ENCODE assay signal across 7 mouse cellular contexts in the genomic region with DNA sequence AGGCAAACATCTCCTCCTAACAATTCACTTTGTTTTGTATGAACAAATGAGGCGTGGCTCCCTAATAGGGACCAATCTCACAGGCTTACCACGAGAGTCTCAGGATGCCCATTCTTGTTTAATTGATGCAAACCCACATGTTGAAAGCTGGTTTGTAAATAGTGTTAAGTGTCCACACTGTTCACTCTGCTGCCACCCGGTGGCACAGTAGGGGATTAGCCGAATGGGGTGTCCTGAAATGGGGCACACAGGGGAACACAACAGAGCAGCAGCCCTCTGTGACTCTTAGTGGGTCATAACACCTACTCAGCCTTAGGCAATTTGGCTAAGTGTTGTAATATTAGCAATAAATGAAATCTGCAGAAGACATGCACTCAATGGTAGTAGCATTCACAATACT.
DNase-seq lines count a peak whose midpoint lies in the region; ATAC-seq and TF ChIP-seq lines count a peak whose summit lies in the region.

No protein-coding gene starts in this region.

- H3K36me3 ChIP-seq in E14TG2a.4 (ENCODE audit: insufficient read depth, low read length): no peaks in the 10 kb centered on the region
- no peaks in the 10 kb centered on the region for H3K36me3 ChIP-seq in hindbrain, embryonic 10.5 days

- H3K27me3 ChIP-seq in E14TG2a.4 (ENCODE audit: insufficient read depth, low read length): peaks cover 11% of the 10 kb centered on the region
- H3K27me3 ChIP-seq in hindbrain, embryonic 10.5 days (ENCODE audit: insufficient read depth, poor library complexity, severe bottlenecking): peaks cover 7% of the 10 kb centered on the region; the same call in 1 of the 2 replicates

- peaks cover 8% of the 10 kb centered on the region for H3K4me1 ChIP-seq in E14TG2a.4 (replicated peaks; ENCODE audit: low read depth, low read length)
- peaks cover 19% of the 10 kb centered on the region for H3K4me1 ChIP-seq in hindbrain, embryonic 10.5 days (replicated peaks)

- no peak overlapping the region for H3K27ac ChIP-seq in hindbrain, embryonic 10.5 days
- no peak overlapping the region for H3K27ac ChIP-seq in layer of hippocampus, adult 2 months

- TF ChIP-seq CTCF in E14TG2a.4 (conservative IDR thresholded peaks at IDR 0.05; ENCODE audit: low read length): peak; percentile 61
- peak; percentile 96 for TF ChIP-seq CTCF in layer of hippocampus, adult 2 months (conservative IDR thresholded peaks at IDR 0.05)

- DNase-seq in ZHBTc4 (ENCODE audit: low read depth, low spot score): peak; percentile 51
- DNase-seq in embryo, embryonic 10.5 days (ENCODE audit: low spot score): peak; percentile 77
- DNase-seq in hindbrain, embryonic 10.5 days (ENCODE audit: low spot score): peak; percentile 45
- peak; percentile 60 to 74 for DNase-seq in layer of hippocampus, adult 2 months (ENCODE audit: low spot score in 2 of 2)
- DNase-seq in right cerebral cortex, postnatal 25 days: peak; percentile 54

- no peaks in the 10 kb centered on the region for H3K9me3 ChIP-seq in E14TG2a.4 (ENCODE audit: low read length)
- no peaks in the 10 kb centered on the region for H3K9me3 ChIP-seq in hindbrain, embryonic 10.5 days

- WGBS in hindbrain, embryonic 10.5 days: 17% methylated on average over 4 of the region's 4 CpGs

- peak; percentile 81 for ATAC-seq in megakaryocyte progenitor cell, adult 5-6 weeks (replicated peaks; ENCODE audit: poor library complexity)

- H3K4me3 ChIP-seq in E14TG2a.4 (replicated peaks; ENCODE audit: low read length): no peak overlapping the region
- no peak overlapping the region for H3K4me3 ChIP-seq in hindbrain, embryonic 10.5 days
- H3K4me3 ChIP-seq in layer of hippocampus, adult 2 months: no peak overlapping the region
